Mouse (Mus musculus) frontal cortex, adult 2 months (tissue): ENCODE measurements around the gene Slc46a1. TPM values are rescaled to one million over a fixed set of nuclear protein-coding genes. Genes with fewer than 3 reads are reported as not detected.

Experiments used
- DNase-seq, 2 experiments: peaks; one replicate each; pipeline ENCODE4 v3.0.0; 2022; ENCODE audit warnings: low spot score in 1 of 2; ENCODE audit errors: extremely low spot score in 1 of 2
- polyA plus RNA-seq: library from polyadenylated mRNA; depleted of rRNA; stranded (reverse); fragments of >200 nt; gene quantifications from 2 replicates; pipeline ENCODE4 v1.2.3, GENCODE M21; 2012; rRNA removed

The Slc46a1 gene
- polyA plus RNA-seq, 1 experiment = 14.4 TPM

- DNase-seq = no peak
Observed at GRCm38 (mm10) chr11:78500623-78501202, 35.2 kb downstream of the Slc46a1 start.

- no peak for DNase-seq
Observed at GRCm38 (mm10) chr11:78501529-78501928, 36.0 kb downstream of the Slc46a1 start.

- peak in 1 of 2 experiments; percentile 37 for DNase-seq
Observed at GRCm38 (mm10) chr11:78502909-78503650, 37.6 kb downstream of the Slc46a1 start, which contains the start of gene Sebox. Gene Sebox (plus strand): TSS chr11:78503447.

- no peak for DNase-seq
Observed at GRCm38 (mm10) chr11:78505430-78505829, 39.9 kb downstream of the Slc46a1 start.

- DNase-seq = no peak
Observed at GRCm38 (mm10) chr11:78509148-78509547, 43.7 kb downstream of the Slc46a1 start.

GRCm38 (mm10) chr11:78512025-78512957 lies 46.8 kb downstream of the Slc46a1 start, which contains the start of the genes Tmem199 and Poldip2:
Gene Tmem199 (minus strand): TSS chr11:78512172.
Gene Poldip2 (plus strand): TSS chr11:78512193.
- DNase-seq = peak; percentile 81 to 90

- no peak for DNase-seq
Observed at GRCm38 (mm10) chr11:78513106-78513790, 47.8 kb downstream of the Slc46a1 start.

GRCm38 (mm10) chr11:78515549-78516325 lies 50.2 kb downstream of the Slc46a1 start:
- no peak for DNase-seq

- no peak for DNase-seq
Observed at GRCm38 (mm10) chr11:78518931-78519330, 53.4 kb downstream of the Slc46a1 start.

Other genes starting within 250 kb of the Slc46a1 start
- 107 and 124 TPM in 2 replicates for gene Sdf2, start 220.0 kb upstream of the Slc46a1 start, polyA plus RNA-seq
- 45.4 and 48.7 TPM in 2 replicates for gene Supt6, start 219.7 kb upstream of the Slc46a1 start, polyA plus RNA-seq
- gene 2610507B11Rik, start 203.9 kb upstream of the Slc46a1 start, polyA plus RNA-seq = 119 and 129 TPM in 2 replicates
- 15.2 and 18.6 TPM in 2 replicates for gene BC030499, start 174.9 kb upstream of the Slc46a1 start, polyA plus RNA-seq
- 14.7 and 16.8 TPM in 2 replicates for gene Spag5, start 164.2 kb upstream of the Slc46a1 start, polyA plus RNA-seq
- 1,301 and 1,427 TPM in 2 replicates for gene Aldoc, start 142.7 kb upstream of the Slc46a1 start, polyA plus RNA-seq
- gene Pigs, start 137.3 kb upstream of the Slc46a1 start, polyA plus RNA-seq = 60.4 and 65.7 TPM in 2 replicates
- 69.3 and 73.8 TPM in 2 replicates for gene Unc119, start 122.2 kb upstream of the Slc46a1 start, polyA plus RNA-seq
- not detected in 2 replicates for gene Foxn1, start 79.1 kb upstream of the Slc46a1 start, polyA plus RNA-seq
- gene Slc13a2, start 43.5 kb upstream of the Slc46a1 start, polyA plus RNA-seq = not detected in 2 replicates
- 28.6 and 29.2 TPM in 2 replicates for gene Sarm1, start 32.1 kb downstream of the Slc46a1 start, polyA plus RNA-seq
- gene Vtn, start 33.4 kb downstream of the Slc46a1 start, polyA plus RNA-seq = 181 and 199 TPM in 2 replicates
- gene Sebox, start 37.8 kb downstream of the Slc46a1 start, polyA plus RNA-seq = 3.0 and 3.6 TPM in 2 replicates
- 51.4 and 56.6 TPM in 2 replicates for gene Tmem199, start 46.5 kb downstream of the Slc46a1 start, polyA plus RNA-seq
- 107 and 115 TPM in 2 replicates for gene Poldip2, start 46.5 kb downstream of the Slc46a1 start, polyA plus RNA-seq
- gene Tnfaip1, start 70.6 kb downstream of the Slc46a1 start, polyA plus RNA-seq = 34.2 and 36.1 TPM in 2 replicates
- 103 and 105 TPM in 2 replicates for gene Ift20, start 70.7 kb downstream of the Slc46a1 start, polyA plus RNA-seq
- 14.1 and 18.7 TPM in 2 replicates for gene Tmem97, start 85.1 kb downstream of the Slc46a1 start, polyA plus RNA-seq
- 55.9 and 58.6 TPM in 2 replicates for gene Nlk, start 231.7 kb downstream of the Slc46a1 start, polyA plus RNA-seq